In the genomic region with DNA sequence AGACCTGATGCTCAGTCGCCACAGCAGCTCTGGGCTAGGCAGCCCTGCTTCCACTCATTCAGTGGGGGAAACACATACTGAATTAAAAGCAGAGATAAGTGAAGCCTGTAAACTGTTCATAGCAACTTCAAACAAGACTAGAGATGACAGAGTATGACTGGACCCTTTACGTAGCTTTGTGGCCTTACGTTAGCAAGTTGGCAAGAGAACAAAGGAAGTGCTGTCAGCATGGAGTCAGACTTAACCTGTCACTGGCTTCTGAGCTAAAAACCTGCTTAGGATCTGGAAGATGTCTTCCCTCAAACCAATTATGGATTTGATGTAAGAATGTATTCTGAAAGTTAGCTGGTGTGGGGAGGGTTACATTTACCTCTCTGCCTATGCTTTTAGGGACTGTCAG, we compare ENCODE assay signal across 16 mouse cellular contexts.
"Had no signal": no experiment of that assay in that cellular context is flagged by ENCODE, and none has a peak within 500 bp of the region (broad histone marks: within the 10 kb centered on the region; RNA-seq: fewer than 3 reads in every experiment).

No protein-coding gene starts in this region.

- H3K4me2 ChIP-seq: limb, embryonic 12.5 days; liver, embryonic 13.5 days; lung, embryonic 15.5 days; midbrain, embryonic 11.5 days; midbrain, embryonic 15.5 days; neural tube, embryonic 12.5 days had no signal

- DNase-seq: kidney, postnatal 36 days; layer of hippocampus, adult 9-11 months; layer of hippocampus, postnatal 36 days; liver; liver, embryonic 13.5 days; liver, postnatal 0 days; lung, postnatal 14 days; thymus, postnatal 4 days had no signal

- H3K9ac ChIP-seq: limb, embryonic 12.5 days; liver, embryonic 13.5 days; liver, postnatal 0 days; lung, embryonic 15.5 days; midbrain, embryonic 15.5 days; neural tube, embryonic 12.5 days had no signal

- H3K36me3 ChIP-seq: limb, embryonic 12.5 days; liver, embryonic 13.5 days; lung, embryonic 15.5 days; midbrain, embryonic 15.5 days; neural tube, embryonic 12.5 days had no signal

- H3K27me3 ChIP-seq: limb, embryonic 12.5 days; liver, embryonic 13.5 days; lung, embryonic 15.5 days; megakaryocyte, embryonic 14.5 days; midbrain, embryonic 15.5 days; neural tube, embryonic 12.5 days had no signal

- H3K9me3 ChIP-seq: limb, embryonic 12.5 days; liver, embryonic 13.5 days; lung, embryonic 15.5 days; midbrain, embryonic 15.5 days; neural tube, embryonic 12.5 days had no signal

- H3K27ac ChIP-seq: limb, embryonic 12.5 days; liver, embryonic 13.5 days; lung, embryonic 15.5 days; macrophage; midbrain, embryonic 15.5 days; neural tube, embryonic 12.5 days; stomach, postnatal 0 days had no signal

- ATAC-seq: liver, postnatal 0 days; midbrain, embryonic 15.5 days had no signal

- H3K4me3 ChIP-seq: limb, embryonic 12.5 days; liver, embryonic 13.5 days; lung, embryonic 15.5 days; megakaryocyte, embryonic 14.5 days; midbrain, embryonic 15.5 days; neural tube, embryonic 12.5 days had no signal

- H3K4me1 ChIP-seq: limb, embryonic 12.5 days; liver, embryonic 13.5 days; lung, embryonic 15.5 days; megakaryocyte, embryonic 14.5 days; midbrain, embryonic 15.5 days; neural tube, embryonic 12.5 days had no signal
